Mouse (Mus musculus) E14TG2a.4 (cell line): ENCODE data around the gene March5.

Experiments
- CTCF ChIP-seq: conservative IDR thresholded peaks from 2 replicates; pipeline ENCODE4 v1.5.1; 2014; ENCODE audit warnings: low read length
- NANOG ChIP-seq: IDR thresholded peaks from 2 replicates; pipeline ENCODE4 v1.6.1; 2014; ENCODE audit warnings: borderline replicate concordance, low read length, mixed read lengths

DNA sequence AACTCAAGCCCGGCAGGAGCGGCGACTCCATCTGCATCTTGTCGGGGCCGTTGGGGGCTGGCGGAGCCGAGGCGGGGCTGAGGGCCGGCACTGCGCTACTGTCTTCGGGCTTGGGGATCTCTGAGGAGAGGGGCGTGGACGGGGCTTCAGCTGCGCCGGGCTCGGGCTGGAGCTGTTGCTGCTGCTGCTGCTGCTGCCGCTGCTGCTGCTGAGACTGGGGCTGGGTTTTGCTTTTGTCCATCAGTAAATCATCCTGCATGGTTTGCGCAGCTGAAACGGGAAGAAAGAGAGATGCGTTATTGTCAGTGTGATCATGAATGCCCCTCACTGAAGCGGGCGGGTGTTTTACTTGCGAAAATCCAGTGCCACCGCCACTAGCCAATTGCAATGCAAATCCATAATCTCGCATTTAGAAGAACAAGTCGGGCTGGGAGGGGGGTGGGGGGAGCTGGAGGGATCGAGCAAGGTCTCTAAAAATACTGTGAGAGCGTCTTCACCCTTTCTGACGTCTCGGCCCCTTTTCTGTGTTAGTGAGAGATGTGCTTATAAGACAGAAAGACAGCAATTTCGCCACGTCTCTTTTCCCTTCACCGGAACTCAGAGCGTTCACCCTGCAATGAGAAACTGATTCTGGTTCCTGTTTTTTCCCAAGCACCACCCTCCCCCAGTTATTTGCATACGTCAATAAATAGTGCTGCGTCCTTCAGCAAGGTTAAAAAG lies 32.5 kb upstream of the March5 start:
- TF ChIP-seq CTCF (no peak), NANOG (no peak)
